Mouse (Mus musculus) heart, embryonic 14.5 days (tissue): ENCODE measurements around the gene Ttc17. TPM values are rescaled to one million over a fixed set of nuclear protein-coding genes. Genes with fewer than 3 reads are reported as not detected.

ENCODE experiments used
- ATAC-seq: fragments of 200-750 bp; cut with Nextera tagmentation; 2 replicates; pipeline ENCODE4 v1.8.0; 2017; ENCODE audit warnings: low read depth, moderate TSS enrichment; ENCODE audit not compliant: insufficient number of reproducible peaks, insufficient read depth, low FRiP score
- H3K27ac ChIP-seq, 2 experiments: fragments of 200-500 bp in 1 of 2; fragments of 300-500 bp in 1 of 2; sonication (generic) in 1 of 2; replicated peaks in 1 of 2; 2 replicates each; pipeline ENCODE4 v1.5.1; 2012 to 2014; ENCODE audit warnings: low read depth in 2 of 2, low read length in 2 of 2, control low read depth in 1 of 2, mild to moderate bottlenecking in 1 of 2, mixed read lengths in 1 of 2; ENCODE audit not compliant: control insufficient read depth in 1 of 2, insufficient read depth in 1 of 2
- H3K27me3 ChIP-seq: fragments of 300-500 bp; sonication (generic); 2 replicates; pipeline ENCODE4 v1.6.1; 2014; ENCODE audit warnings: mild to moderate bottlenecking, low read length, control low read depth; ENCODE audit not compliant: control insufficient read depth, insufficient read depth
- H3K36me3 ChIP-seq: fragments of 300-500 bp; sonication (generic); 2 replicates; pipeline ENCODE4 v1.6.1; 2014; ENCODE audit warnings: mild to moderate bottlenecking, control low read depth, low read length, mixed read lengths; ENCODE audit not compliant: control insufficient read depth, insufficient read depth
- H3K4me1 ChIP-seq, 2 experiments: fragments of 200-500 bp in 1 of 2; fragments of 300-500 bp in 1 of 2; sonication (generic) in 1 of 2; 2 replicates each; pipeline ENCODE4 v1.6.1; 2012 to 2014; ENCODE audit warnings: low read length in 2 of 2, control low read depth in 1 of 2, mixed read lengths in 1 of 2; ENCODE audit not compliant: control insufficient read depth in 2 of 2, insufficient read depth in 2 of 2
- H3K4me2 ChIP-seq: fragments of 300-500 bp; sonication (generic); 2 replicates; pipeline ENCODE4 v1.6.1; 2014; ENCODE audit warnings: mild to moderate bottlenecking, low read length
- H3K4me3 ChIP-seq, 2 experiments: fragments of 200-500 bp in 1 of 2; fragments of 300-500 bp in 1 of 2; sonication (generic) in 1 of 2; 2 replicates each; pipeline ENCODE4 v1.5.1; 2012 to 2014; ENCODE audit warnings: low read length in 2 of 2, mild to moderate bottlenecking in 2 of 2, control low read depth in 1 of 2, low read depth in 1 of 2, moderate library complexity in 1 of 2; ENCODE audit not compliant: control insufficient read depth in 1 of 2, insufficient read depth in 1 of 2
- H3K9ac ChIP-seq: fragments of 300-500 bp; sonication (generic); 2 replicates; pipeline ENCODE4 v1.6.1; 2014; ENCODE audit warnings: mild to moderate bottlenecking, low read length
- H3K9me3 ChIP-seq: fragments of 300-500 bp; sonication (generic); 2 replicates; pipeline ENCODE4 v1.6.1; 2016; ENCODE audit warnings: low read length, control low read depth; ENCODE audit not compliant: control insufficient read depth
- WGBS: fragments of 180-500 bp; shearing (Covaris S2); extraction: QIAGEN DNeasy Blood & Tissue Kit; methylation state at CpG from one replicate; pipeline ENCODE4 v1.1.7; 2014; 5-methylcytosine and 5-hydroxymethylcytosine counted together
- polyA plus RNA-seq: library from polyadenylated mRNA; unstranded; fragments of >200 nt; fragmentation: Nextera tagmentation; extraction: Ambion mirVana; gene quantifications from 2 replicates; pipeline ENCODE4 v1.2.1, GENCODE M21; 2014

Gene Ttc17
- polyA plus RNA-seq, 1 experiment from 2014 or later: 19.0 TPM

GRCm38 (mm10) chr2:94333086-94333485, 73.4 kb downstream of the Ttc17 start:
- H3K36me3 ChIP-seq: peaks cover 69% of the 10 kb centered on the region
- H3K4me3 ChIP-seq: no peak overlapping the region
- peaks cover 7 to 8% of the 10 kb centered on the region in 2 experiments; a peak in 3 of 4 replicates for H3K4me1 ChIP-seq
- 92% methylated on average over 2 of the region's 2 CpGs for WGBS
- H3K9me3 ChIP-seq: no peaks in the 10 kb centered on the region
- no peak overlapping the region for H3K27ac ChIP-seq
- no peak overlapping the region for H3K4me2 ChIP-seq
- no peak for ATAC-seq
- no peaks in the 10 kb centered on the region for H3K27me3 ChIP-seq
- no peak overlapping the region for H3K9ac ChIP-seq

- WGBS: 93% methylated on average over 13 of the region's 13 CpGs
- Histone ChIP-seq H3K4me3 (no peak overlapping the region), H3K4me1 (peaks cover 0 to 5% of the 10 kb centered on the region in 2 experiments; a peak in 2 of 4 replicates), H3K27me3 (no peaks in the 10 kb centered on the region), H3K4me2 (no peak overlapping the region), H3K36me3 (peaks cover 88% of the 10 kb centered on the region), H3K9ac (no peak overlapping the region), H3K9me3 (no peaks in the 10 kb centered on the region), H3K27ac (no peak overlapping the region)
- ATAC-seq: no peak
Observed at GRCm38 (mm10) chr2:94329336-94329735, 77.2 kb downstream of the Ttc17 start.

GRCm38 (mm10) chr2:94327836-94328235, 78.7 kb downstream of the Ttc17 start:
- peaks cover 98% of the 10 kb centered on the region for H3K36me3 ChIP-seq
- WGBS: 94% methylated on average over 3 of the region's 3 CpGs

GRCm38 (mm10) chr2:94319780-94320179, 86.7 kb downstream of the Ttc17 start:
- Histone ChIP-seq H3K27me3 (no peaks in the 10 kb centered on the region), H3K4me1 (no peaks in the 10 kb centered on the region), H3K9me3 (no peaks in the 10 kb centered on the region), H3K4me3 (no peak overlapping the region), H3K9ac (no peak overlapping the region), H3K36me3 (peaks cover 83% of the 10 kb centered on the region), H3K4me2 (no peak overlapping the region), H3K27ac (no peak overlapping the region)
- no peak for ATAC-seq
- WGBS: 67% methylated on average over 2 of the region's 2 CpGs

More at GRCm38 (mm10) chr2:94327836-94328235, 78.7 kb downstream of the Ttc17 start:
- no peak overlapping the region for H3K9ac ChIP-seq
- no peaks in the 10 kb centered on the region for H3K27me3 ChIP-seq
- no peak overlapping the region for H3K27ac ChIP-seq
- ATAC-seq: no peak
- H3K4me2 ChIP-seq: no peak overlapping the region
- H3K9me3 ChIP-seq: no peaks in the 10 kb centered on the region
- no peaks in the 10 kb centered on the region for H3K4me1 ChIP-seq
- H3K4me3 ChIP-seq: no peak overlapping the region

- Histone ChIP-seq H3K9ac (no peak overlapping the region), H3K36me3 (peaks cover 74% of the 10 kb centered on the region), H3K9me3 (no peaks in the 10 kb centered on the region), H3K4me3 (no peak overlapping the region), H3K4me1 (no peaks in the 10 kb centered on the region), H3K4me2 (no peak overlapping the region), H3K27ac (no peak overlapping the region), H3K27me3 (no peaks in the 10 kb centered on the region)
- ATAC-seq: no peak
- 66% methylated on average over 5 of the region's 5 CpGs for WGBS
Observed at GRCm38 (mm10) chr2:94316526-94316925, 90.0 kb downstream of the Ttc17 start.

GRCm38 (mm10) chr2:94303984-94304383, 102.5 kb downstream of the Ttc17 start:
- WGBS: 91% methylated on average over 10 of the region's 10 CpGs
- Histone ChIP-seq H3K36me3 (peaks cover 52% of the 10 kb centered on the region), H3K27me3 (no peaks in the 10 kb centered on the region), H3K4me2 (no peak overlapping the region), H3K4me3 (no peak overlapping the region), H3K27ac (no peak overlapping the region), H3K9ac (no peak overlapping the region), H3K9me3 (peaks cover 8% of the 10 kb centered on the region), H3K4me1 (no peaks in the 10 kb centered on the region)
- no peak for ATAC-seq

- ATAC-seq: no peak
- Histone ChIP-seq H3K9ac (no peak overlapping the region), H3K4me3 (no peak overlapping the region), H3K4me2 (no peak overlapping the region), H3K9me3 (peaks cover 9% of the 10 kb centered on the region), H3K27ac (no peak overlapping the region), H3K4me1 (no peaks in the 10 kb centered on the region), H3K36me3 (peaks cover 53% of the 10 kb centered on the region), H3K27me3 (no peaks in the 10 kb centered on the region)
- 72% methylated on average over 5 of the region's 5 CpGs for WGBS
Observed at GRCm38 (mm10) chr2:94302393-94302792, 104.1 kb downstream of the Ttc17 start.

- Histone ChIP-seq H3K9me3 (peaks cover 9% of the 10 kb centered on the region), H3K4me2 (no peak overlapping the region), H3K4me1 (no peaks in the 10 kb centered on the region), H3K27me3 (no peaks in the 10 kb centered on the region), H3K36me3 (peaks cover 53% of the 10 kb centered on the region), H3K27ac (no peak overlapping the region), H3K4me3 (no peak overlapping the region), H3K9ac (no peak overlapping the region)
- WGBS: 90% methylated on average over 8 of the region's 8 CpGs
- ATAC-seq: no peak
Observed at GRCm38 (mm10) chr2:94301749-94302148, 104.7 kb downstream of the Ttc17 start.
